Mouse (Mus musculus) gastrocnemius, postnatal 10 days (tissue): Measurements from ENCODE around the gene Col6a6. TPM values are rescaled to one million over a fixed set of nuclear protein-coding genes. Genes with fewer than 3 reads are reported as not detected.
A peak's percentile ranks its signal among the peaks of the same experiment; 100 is the strongest.

ENCODE experiments used
- DNase-seq: peaks from one replicate; pipeline ENCODE4 v3.0.0; 2021; ENCODE audit warnings: mixed read lengths
- total RNA-seq, 2 experiments: library from RNA; stranded (reverse); gene quantifications; 2 replicates each; pipeline ENCODE4 v1.2.3; 2021

The Col6a6 gene
- total RNA-seq, 2 experiments from 2014 or later, result 32.5 to 45.0 TPM

DNA sequence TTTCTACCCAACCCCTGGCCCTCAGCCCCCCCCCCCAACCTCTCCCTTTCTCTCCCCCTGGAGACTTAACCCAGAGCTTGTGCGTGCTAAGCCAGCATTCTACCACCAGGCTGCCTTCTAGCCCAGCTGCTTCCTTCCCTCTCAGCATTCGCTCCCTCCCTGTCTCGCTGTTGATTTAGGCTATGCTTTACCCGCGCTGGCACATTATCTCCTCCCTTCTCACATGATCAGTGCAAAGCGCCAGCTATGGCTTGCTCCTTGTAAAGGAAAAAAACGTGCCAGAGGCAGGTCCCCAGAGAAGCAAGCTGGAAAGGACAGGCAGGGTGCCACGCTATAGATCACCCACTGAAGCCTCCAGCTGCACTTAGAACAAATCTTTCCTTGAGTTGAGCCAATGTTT, 90.5 kb downstream of the Col6a6 start:
- DNase-seq, result peak; percentile 18

DNA sequence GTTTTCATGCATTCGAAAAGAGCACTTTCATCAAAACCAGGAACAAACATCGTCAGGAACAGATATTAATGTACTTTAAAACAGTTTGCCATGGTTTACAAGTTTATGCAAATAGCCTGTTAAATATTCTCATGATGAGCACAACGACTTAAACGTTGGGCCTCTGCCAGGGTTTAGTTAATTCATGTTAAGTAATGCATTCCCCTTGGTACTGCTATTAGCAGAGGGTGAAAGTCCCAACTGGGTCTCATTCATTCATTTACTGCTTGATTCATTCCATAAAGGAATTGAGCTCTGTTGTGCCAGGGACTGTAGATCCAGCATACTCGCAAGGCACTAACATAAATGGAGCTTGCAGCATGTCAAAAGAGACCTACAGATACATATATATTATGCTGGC, 92.8 kb downstream of the Col6a6 start:
- no peak for DNase-seq

DNA sequence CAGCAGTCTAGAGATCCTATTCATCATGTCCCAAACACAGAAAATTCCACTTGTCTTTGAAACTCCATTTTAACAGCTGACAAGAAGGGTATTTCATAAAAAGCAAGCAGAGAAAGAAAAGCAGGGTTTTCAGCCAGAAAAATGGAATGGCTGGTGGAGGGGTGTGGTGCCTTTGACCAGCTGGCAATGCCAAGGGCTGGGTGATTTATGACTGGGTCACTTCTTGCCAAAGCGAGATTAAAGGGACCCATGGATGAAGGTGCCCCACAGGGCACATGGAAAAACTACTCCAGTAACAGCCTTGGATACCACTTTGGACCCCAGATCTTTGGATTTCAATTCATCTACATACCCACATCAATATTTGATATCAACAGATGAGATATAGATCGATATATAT, 93.3 kb downstream of the Col6a6 start:
- no peak for DNase-seq

DNA sequence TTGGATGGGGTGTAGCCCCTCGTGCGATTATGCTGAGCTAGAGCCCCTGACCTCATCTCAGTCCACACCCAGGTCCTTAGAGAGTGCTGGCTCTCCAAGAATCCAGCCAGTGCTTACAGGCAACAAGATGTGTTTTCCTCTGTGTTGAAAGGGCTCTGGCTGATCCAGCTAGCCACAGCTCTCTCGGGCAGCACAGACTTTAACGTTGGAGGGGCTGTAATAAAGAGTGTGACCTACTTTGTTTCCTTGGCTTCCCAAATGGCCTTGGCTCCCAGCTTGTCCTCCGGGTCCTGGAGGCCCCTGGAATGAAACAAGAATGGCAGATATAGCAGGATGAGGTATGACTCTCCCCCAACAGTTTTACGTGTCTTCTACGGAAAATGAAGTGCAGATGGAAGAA, 96.0 kb downstream of the Col6a6 start:
- peak; percentile 28 for DNase-seq

DNA sequence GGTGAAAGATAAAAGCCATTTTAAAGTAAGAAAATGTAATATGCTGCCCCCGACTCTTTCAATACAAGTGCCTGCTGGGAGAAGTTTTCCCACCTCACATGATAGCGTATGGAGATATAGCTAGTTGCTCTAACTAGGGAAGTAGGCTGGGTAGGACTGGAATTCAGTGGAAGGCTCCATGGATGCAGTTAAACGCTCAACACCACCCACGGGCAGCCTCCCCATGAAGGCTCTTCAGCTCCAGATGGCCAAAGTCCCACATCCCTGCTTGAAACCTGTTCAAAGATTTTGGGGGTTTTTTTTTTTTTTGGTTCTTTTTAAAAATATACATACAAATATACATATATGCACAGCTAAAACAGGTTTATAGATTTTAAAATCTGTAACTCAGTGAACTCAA, 107.5 kb downstream of the Col6a6 start:
- DNase-seq, result no peak

DNA sequence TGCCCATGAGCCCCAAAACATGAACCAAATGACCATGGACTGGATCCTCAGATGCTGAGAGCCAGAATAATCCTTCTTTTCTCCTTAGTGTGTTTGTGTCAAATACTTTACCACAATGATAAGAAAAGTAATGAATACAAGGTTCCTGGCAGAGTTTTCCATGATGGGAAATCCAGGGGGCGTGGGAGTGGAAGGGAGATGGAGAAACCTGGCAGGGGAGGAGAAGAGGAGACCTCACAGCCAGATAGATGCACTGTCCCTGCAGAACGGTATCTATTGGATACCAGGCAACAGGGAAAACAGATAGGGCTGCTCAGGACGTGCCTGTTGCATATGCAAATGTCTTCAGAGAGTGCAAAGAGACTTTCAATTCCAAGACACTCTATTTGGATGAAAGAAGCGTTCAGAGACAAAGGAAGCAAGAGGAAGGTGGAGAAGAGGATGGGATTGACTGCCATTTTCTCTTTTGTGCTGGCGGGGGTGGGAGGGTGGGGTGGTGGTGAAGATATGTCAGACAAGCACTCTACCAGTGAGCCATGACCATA, 108.0 kb downstream of the Col6a6 start:
- DNase-seq, result no peak

DNA sequence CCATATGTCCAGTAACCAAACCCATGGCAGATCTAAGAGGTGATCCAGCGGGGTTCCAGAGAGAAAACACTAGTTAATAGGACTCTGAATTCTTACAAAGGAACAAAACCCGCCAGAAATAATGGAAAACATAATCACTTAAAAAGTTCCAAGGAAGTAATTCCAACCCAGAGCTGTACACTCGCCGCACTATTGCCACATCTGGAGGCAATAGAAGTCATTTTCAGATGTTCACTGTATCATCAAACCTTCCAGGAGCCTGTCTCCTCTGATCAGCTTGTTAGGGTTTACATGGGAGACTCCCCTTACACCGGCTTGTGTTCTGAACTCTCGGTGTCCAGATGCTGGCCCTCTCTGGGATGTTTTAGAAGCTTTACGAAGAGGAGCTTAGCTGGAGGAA, 108.6 kb downstream of the Col6a6 start:
- DNase-seq, result no peak

DNA sequence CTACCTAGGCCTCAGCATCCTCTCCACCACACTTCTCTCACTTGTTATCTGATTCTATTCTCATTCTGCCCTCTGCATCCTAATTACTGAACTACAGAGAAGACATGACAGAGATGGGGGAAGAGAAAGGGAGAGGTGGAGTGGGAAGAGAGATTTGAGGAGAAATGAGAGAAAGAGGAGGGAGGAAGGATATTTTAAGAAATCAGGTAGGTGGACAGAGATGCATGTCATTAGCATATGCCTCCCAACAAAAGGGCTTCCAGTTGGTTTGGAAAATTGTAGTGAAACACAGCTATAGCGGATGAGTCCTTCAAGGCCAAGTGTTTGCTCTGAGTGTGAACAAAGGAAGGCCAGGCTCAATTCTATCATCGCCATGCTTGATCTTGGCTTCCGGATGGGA, 115.9 kb downstream of the Col6a6 start:
- DNase-seq, result no peak

DNA sequence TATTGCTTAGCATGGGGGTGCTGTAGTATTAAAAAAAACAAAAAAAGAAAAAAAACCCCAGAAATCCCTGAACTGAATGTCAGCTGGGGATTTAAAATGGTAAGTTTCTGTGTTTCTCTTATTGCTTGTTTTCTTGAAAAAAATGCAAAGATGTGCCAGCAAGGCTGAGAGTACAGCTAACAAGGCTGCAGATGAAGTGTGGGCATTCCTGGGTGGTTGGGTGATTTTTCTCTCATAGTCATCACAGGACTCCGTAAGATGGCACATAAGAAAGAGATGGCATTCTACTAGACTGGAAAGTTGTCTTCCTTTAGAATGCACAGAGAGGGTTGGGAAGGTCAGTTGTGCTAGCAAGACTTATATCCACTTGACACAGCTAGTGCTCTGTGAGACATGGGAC, 122.9 kb downstream of the Col6a6 start:
- no peak for DNase-seq

DNA sequence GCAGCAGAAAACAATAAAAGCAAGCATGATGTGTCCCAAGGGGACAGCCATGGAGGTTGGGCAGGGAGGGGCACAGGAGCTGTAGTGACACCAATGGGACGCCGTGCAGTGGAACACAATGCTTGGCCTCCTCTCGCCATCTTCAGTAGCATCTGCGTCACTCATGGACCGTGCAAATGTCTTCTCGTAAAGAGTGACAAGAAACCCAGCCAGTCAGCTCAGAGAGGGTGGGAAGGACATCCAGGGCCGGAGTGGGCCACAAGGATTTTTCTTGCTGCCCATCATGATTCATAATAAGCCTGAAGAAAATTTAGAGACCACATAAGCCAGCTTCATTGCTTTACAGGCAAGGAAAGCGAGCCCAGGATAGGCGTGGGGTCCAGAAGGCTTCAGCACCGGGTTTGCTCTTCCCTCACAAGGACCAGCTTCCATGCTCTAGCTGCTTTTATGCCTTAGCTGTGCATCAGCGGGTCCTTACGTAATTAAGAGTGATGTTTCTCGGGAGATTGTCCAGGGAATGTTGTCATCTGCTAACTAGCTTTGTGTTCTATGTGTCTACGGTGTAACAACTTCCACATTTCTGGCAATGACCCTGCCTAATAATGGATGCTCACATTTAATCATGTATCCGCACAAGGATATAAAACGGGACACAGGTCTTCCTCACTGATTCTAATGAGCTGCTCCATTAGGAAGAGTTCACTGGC, 123.6 kb downstream of the Col6a6 start:
- DNase-seq, result no peak

DNA sequence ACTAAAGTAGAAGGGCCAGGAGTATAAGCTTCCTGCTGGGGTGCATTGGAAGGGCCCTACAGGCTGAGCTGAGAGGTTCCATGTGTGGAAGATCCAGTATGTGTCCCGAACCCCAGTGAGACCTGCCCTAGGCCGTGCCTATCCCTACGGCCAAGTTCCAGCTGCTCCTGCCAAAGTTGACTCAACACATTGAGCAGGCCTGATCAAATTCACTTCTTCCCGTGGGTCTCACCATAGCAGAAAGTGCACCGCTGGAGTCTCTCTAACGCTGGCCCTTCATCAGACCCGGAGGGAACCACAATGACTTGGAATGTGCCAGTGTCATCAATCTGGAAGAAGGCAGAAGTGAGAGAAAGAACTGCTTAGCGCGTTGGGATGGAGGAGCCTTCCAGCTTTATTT, 126.0 kb downstream of the Col6a6 start:
- peak; percentile 19 for DNase-seq

DNA sequence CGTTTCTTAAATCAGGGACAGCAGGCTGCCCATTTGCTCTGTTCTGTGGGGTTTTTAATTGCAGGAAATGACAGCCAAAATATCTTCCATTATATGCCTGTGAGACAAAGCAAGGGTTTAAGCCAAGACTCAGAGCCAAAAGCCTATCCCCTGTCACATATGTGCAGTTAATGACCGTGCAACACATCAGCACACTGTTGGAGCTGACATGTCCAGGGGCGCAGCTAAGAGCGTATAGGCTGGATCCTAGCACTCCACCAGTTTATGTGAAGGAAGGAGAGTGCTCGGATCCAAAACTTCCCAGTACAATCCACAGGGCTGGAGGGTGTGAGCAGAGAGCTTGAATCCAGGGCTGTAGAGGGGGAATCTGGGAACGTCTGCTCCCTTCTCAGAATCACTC, 127.3 kb downstream of the Col6a6 start:
- no peak for DNase-seq

DNA sequence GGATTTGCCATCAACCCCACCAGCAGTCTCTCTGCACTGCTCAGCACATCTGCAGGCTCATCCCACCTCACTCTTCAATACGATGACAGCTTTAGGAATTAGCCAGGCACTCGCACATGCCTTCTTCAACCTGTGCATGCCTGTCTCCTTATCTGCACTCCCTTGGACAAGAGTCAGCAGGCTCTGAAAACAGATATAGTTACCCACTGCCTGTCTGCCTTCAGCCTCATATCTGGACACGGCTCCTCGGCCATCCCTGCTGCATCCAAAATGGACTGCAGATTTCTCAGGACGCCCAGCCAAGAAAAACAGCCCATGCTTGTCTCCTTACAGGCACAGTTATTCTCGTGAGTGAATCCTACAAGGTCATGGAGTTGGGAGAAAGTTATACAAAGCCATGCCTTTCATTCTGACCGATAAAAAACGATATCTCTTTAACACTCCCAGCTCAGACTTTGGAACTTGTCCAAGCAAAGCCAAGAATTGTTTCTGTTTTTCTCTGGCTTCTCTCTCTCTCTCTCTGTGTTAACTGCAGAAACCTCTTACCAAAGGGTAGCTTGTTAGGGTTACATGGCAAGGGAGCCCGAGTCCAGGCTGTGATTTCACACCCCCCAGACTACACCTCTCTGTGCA, 130.1 kb downstream of the Col6a6 start:
- no peak for DNase-seq

DNA sequence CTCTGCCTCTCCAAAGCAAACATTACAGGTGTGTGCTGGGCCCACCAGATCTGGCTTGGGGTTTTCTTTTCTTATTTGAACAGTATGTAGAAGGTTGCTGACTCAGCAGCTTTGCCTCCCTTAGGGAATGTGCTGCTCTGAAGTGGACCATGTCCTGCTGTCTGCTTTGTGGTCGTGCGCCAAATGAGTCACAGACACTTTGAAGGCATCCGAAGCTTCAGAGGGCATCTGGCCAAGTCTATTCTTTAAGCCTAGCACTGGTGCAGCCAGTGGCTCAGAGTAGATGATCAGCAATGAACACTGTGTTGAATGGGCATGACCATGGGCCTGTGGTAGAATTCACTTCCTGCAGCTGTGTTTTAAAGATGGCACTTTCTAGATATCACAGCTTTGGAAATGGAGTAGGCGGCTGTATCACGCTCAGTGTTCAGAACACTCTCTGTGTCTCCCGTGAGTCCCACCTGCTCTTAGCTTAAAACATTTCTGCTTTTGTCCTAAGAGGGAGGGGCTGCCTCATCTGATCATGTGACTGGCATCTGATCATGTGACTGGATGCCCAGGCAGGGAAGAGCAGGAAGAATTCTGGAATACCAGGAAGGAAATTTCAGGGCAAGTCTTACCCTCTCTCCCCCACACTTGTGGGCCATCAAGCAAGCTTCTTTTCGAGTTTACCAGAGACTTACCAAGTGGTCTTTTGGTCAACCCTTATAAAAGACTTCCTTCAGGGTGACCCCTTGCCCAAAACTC, 131.0 kb downstream of the Col6a6 start:
- DNase-seq, result no peak

DNA sequence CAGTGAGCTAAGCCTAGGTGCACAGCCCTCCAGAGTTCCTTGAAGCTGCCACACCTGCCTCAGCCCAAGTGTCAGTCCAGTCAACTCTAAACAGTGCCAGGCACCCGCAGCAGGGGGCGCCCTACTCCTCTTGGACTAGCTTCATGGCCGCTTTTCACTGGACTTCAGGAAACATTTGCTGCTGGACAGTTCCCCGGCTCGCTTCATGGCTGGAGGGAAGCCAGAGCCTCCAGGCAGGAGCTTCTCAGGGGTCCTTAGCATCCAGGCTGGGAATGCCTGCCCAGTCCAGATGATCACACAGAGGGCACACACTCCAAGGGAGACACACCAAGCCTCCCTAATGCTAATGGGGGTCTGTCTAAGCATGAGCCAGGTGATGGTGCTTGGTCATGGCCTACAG, 134.1 kb downstream of the Col6a6 start:
- peak; percentile 93 for DNase-seq

DNA sequence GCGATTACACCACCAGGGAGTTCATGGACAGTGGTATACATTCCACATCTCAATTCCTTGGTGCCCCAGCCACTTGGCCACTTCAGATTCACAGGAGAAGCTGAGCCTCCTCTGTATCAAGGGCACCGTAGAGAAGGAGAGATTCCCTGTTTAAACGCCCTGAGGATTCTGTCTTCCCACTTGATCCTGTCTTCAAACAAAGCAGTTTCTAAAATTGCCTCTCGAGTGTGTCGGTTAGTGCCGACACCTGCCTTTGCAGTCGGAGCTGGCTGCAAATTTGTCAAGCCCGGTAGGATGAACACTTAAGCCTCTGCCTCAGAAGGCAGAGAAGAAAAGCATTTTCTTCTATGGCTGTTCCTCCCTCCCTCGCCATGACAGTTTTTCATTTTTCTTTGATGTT, 134.9 kb downstream of the Col6a6 start:
- no peak for DNase-seq

DNA sequence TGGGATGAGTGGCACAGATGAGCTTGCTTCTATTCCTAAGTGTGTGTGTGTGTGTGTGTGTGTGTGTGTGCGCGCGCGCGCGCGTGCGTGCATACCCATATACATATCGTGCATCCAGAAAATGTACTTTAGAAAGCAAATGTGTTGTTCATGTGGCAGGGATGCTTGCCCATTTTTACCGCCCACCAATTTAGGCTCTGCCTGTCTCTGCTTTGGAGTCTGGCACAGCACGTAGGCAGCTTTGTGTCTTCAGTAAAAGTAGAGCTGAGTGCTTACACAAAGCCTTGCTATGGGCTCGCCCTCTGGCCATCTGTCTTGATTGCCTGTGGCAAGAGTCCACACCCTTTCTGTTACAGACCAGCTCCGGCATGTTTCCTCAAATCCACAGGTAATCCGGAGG, 135.5 kb downstream of the Col6a6 start:
- no peak for DNase-seq

DNA sequence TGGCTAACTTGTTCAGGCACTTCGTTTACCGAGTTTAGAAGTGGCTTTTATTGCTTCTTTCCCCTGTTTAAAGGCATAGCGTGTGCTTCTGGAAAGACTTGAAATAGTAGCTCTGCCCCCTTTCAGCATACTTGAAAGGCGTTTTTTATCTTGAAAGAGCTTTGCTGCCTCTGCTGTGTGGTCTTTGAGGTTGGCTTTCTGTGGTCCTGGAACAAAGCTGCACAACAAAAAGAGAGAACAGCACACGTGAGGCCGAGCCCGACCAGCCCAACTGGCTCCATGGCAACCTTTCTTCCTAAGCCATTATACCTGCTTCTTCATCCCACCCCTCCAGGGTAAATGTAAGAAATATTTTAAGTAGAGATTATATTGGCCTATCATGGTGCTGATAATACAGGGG, 138.5 kb downstream of the Col6a6 start:
- no peak for DNase-seq

DNA sequence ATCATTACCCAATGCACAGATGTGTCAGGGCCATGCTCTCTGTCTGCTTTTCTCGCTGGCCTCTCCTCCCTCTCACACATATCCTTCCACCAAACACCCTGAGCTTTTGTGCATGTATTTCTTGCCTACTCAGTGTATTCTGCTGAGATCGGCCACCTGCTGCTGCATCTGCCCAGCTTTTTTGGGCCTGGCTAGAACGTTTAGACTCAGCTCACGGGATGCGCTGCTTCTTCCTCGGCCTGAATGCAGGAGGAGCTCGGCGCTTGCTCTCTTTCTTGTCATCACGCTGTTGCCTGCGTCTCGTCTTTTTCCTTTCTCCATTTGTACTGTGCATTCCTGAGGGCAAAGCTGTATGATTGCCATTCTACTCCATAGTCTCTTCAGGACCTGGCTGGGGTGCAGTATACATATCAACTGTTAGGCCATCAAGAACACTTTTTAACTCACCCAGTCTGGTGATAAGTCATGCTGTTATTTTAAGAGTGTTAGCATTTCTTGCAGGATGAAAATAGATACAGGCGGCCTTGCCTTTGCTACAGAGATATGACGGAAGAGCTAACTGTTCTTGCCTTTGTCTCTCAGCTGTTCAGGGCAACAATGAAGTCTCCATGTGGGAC, 143.3 kb downstream of the Col6a6 start:
- DNase-seq, result no peak

DNA sequence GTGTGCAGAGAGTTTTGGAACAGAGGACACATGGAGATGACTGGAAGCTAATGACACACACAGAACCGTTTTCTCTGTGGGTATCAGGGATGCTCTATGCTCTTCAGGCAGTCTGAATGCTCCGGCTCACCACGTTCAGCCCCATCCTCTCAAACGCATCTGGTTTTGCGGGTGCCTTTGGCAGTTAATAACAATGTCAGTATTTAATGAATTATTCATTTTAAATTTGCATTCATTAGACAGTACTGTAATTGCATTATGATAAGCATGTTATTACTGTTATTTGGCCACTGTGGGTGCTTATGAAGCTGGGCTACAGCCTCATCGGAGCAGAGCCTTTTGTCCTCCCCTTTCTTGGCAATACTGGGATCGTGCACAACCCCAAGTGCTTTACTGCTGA, 146.6 kb downstream of the Col6a6 start:
- no peak for DNase-seq

DNA sequence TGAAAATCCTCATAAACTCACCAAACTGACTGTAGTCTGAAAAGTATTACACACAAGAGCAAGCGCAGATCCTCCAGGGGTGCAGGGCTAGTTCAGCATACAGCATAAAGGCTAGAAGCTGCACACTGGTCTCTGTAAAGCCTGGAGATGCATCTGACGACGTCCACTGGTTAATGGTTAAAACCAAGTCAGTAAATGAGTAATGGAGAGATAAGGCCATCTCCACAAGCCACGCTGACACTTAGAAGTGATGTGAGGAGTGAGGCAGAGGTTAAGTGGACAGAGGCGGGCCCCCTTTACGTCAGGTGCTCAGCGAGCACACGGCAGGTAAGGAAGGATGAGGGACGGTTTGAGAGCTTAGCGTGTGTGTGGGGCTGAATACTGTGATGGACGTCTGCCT, 152.0 kb downstream of the Col6a6 start:
- no peak for DNase-seq

DNA sequence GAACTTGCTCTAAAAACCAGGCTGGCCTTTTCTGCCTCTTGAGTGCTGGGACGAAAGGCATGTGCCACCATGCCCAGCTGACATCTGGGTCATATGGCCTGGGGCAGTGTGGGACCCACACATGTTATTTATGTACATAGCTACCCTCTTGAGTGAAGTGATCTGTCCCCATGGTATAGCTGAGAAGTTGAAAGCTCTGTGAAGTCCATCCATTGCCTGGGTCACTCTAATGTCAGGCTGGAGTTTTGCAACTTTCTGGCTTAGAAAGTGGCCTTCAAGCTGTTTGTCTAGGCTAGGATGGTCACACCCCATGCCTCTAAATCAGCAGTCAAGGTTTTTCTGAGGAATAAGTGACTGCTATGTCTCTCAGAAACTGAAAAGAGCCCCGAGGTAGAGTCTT, 155.9 kb downstream of the Col6a6 start:
- DNase-seq, result no peak

DNA sequence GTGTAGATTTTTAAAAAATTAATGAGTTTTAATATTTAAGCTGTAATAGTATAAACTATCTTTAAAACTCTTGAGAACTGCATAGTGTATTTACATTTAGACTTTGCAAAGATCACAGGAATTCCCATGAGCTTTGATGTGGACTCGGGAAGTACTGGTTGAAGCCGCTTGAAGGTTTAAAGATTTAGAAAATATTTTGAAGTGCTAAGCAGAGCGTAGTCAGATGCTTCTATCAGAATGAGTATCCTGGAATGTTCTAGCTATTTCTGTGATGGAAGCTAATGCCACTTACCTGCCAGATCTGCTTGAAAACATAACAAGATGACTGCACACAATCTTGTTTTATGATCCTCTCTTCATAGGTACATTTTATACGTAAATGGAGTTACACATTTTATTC, 157.0 kb downstream of the Col6a6 start:
- DNase-seq, result no peak
